ENCODE assay signal across 16 mouse cellular contexts in the genomic region with DNA sequence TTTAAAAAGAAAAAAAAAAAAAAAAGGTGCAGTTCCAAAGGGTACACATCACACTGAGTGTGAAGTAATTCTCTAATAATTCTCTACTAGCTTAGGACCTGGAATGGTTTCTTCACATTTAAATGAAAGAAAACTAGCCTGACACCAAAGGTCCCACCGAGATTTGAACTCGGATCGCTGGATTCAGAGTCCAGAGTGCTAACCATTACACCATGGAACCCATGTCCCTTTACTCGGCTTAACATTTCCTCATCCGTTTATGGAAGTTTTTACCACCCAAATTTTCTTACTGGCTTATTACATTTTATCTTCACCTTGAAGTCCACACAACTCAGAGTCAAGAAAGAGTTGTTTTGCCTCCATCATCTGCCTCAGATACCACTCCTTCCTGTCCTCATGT. TPM values are rescaled to one million over a fixed set of nuclear protein-coding genes. Genes with fewer than 3 reads are reported as not detected.
DNase-seq lines count a peak whose midpoint lies in the region; ATAC-seq lines count a peak whose summit lies in the region.
"Had no signal": no experiment of that assay in that cellular context is flagged by ENCODE, and none has a peak within 500 bp of the region (broad histone marks: within the 10 kb centered on the region; RNA-seq: fewer than 3 reads in every experiment).

No protein-coding gene starts in this region.

- peak overlapping the region; percentile 16; the same call in 1 of the 2 replicates for H3K4me3 ChIP-seq in forebrain, embryonic 10.5 days
- no peak overlapping the region for H3K4me3 ChIP-seq in forebrain, embryonic 13.5 days
- H3K4me3 ChIP-seq in embryonic facial prominence, embryonic 11.5 days (ENCODE audit: low read depth, low read length): no peak overlapping the region
- H3K4me3 ChIP-seq in forebrain, embryonic 12.5 days (replicated peaks): no peak overlapping the region
- H3K4me3 ChIP-seq: midbrain, embryonic 12.5 days had no signal

- no peak for DNase-seq in forebrain, embryonic 10.5 days (ENCODE audit: extremely low spot score, low spot score)
- DNase-seq in thymus, postnatal 4 days: peak; percentile 31
- no peak for DNase-seq in thymus, postnatal 36 days
- peak; percentile 64 for DNase-seq in embryonic facial prominence, embryonic 11.5 days (ENCODE audit: low spot score)
- no peak for DNase-seq in cerebellum, adult 18-20 months
- DNase-seq in cerebellum, postnatal 36 days: no peak
- DNase-seq: cerebellum, adult 9-10 months; heart, adult 18-20 months; heart, postnatal 4 days; kidney, postnatal 36 days had no signal

- 3% methylated on average over 5 of the region's 5 CpGs for WGBS in forebrain, embryonic 10.5 days
- 4% methylated on average over 5 of the region's 5 CpGs for WGBS in forebrain, embryonic 13.5 days
- under 1% methylated on average over 5 of the region's 5 CpGs for WGBS in embryonic facial prominence, embryonic 11.5 days
- 3% methylated on average over 5 of the region's 5 CpGs for WGBS in forebrain, embryonic 12.5 days

- H3K4me2 ChIP-seq in forebrain, embryonic 13.5 days: no peak overlapping the region
- no peak overlapping the region for H3K4me2 ChIP-seq in embryonic facial prominence, embryonic 11.5 days (ENCODE audit: low read depth, low read length)
- no peak overlapping the region for H3K4me2 ChIP-seq in forebrain, embryonic 12.5 days
- H3K4me2 ChIP-seq: midbrain, embryonic 12.5 days had no signal

- no peak overlapping the region for H3K9ac ChIP-seq in forebrain, embryonic 13.5 days
- no peak overlapping the region for H3K9ac ChIP-seq in embryonic facial prominence, embryonic 11.5 days (replicated peaks; ENCODE audit: low read length)
- H3K9ac ChIP-seq in forebrain, embryonic 12.5 days: no peak overlapping the region
- H3K9ac ChIP-seq: midbrain, embryonic 12.5 days had no signal

- H3K9me3 ChIP-seq in forebrain, embryonic 10.5 days: no peaks in the 10 kb centered on the region
- no peaks in the 10 kb centered on the region for H3K9me3 ChIP-seq in forebrain, embryonic 13.5 days (replicated peaks)
- H3K9me3 ChIP-seq in embryonic facial prominence, embryonic 11.5 days (replicated peaks; ENCODE audit: control insufficient read depth, low read length): no peaks in the 10 kb centered on the region
- no peaks in the 10 kb centered on the region for H3K9me3 ChIP-seq in forebrain, embryonic 12.5 days
- H3K9me3 ChIP-seq: midbrain, embryonic 12.5 days had no signal

- H3K36me3 ChIP-seq in forebrain, embryonic 10.5 days (replicated peaks): no peaks in the 10 kb centered on the region
- no peaks in the 10 kb centered on the region for H3K36me3 ChIP-seq in forebrain, embryonic 13.5 days (ENCODE audit: poor library complexity, severe bottlenecking)
- no peaks in the 10 kb centered on the region for H3K36me3 ChIP-seq in embryonic facial prominence, embryonic 11.5 days (replicated peaks; ENCODE audit: control insufficient read depth, insufficient read depth, low read depth, low read length)
- H3K36me3 ChIP-seq in forebrain, embryonic 12.5 days (replicated peaks): no peaks in the 10 kb centered on the region
- H3K36me3 ChIP-seq: midbrain, embryonic 12.5 days had no signal

- H3K27ac ChIP-seq in forebrain, embryonic 10.5 days: no peak overlapping the region
- no peak overlapping the region for H3K27ac ChIP-seq in forebrain, embryonic 13.5 days
- H3K27ac ChIP-seq in embryonic facial prominence, embryonic 11.5 days (replicated peaks; ENCODE audit: low read depth, low read length): no peak overlapping the region
- no peak overlapping the region for H3K27ac ChIP-seq in forebrain, embryonic 12.5 days
- H3K27ac ChIP-seq: midbrain, embryonic 12.5 days had no signal

- no peak for ATAC-seq in forebrain, embryonic 13.5 days
- no peak for ATAC-seq in embryonic facial prominence, embryonic 11.5 days (replicated peaks; ENCODE audit: insufficient number of reproducible peaks, low FRiP score, low TSS enrichment, low read depth)
- no peak for ATAC-seq in forebrain, embryonic 12.5 days (ENCODE audit: low FRiP score)
- ATAC-seq: intestine, embryonic 16.5 days; lung, postnatal 0 days had no signal

- H3K4me1 ChIP-seq in forebrain, embryonic 10.5 days: peaks cover 17% of the 10 kb centered on the region
- H3K4me1 ChIP-seq in forebrain, embryonic 13.5 days: peaks cover 5% of the 10 kb centered on the region; the same call in 1 of the 2 replicates
- H3K4me1 ChIP-seq in embryonic facial prominence, embryonic 11.5 days (ENCODE audit: control insufficient read depth, insufficient read depth, low read length): no peaks in the 10 kb centered on the region
- H3K4me1 ChIP-seq in forebrain, embryonic 12.5 days: peaks cover 6% of the 10 kb centered on the region

- H3K27me3 ChIP-seq in forebrain, embryonic 10.5 days (ENCODE audit: poor library complexity, severe bottlenecking): peaks cover 100% of the 10 kb centered on the region
- peaks cover 98% of the 10 kb centered on the region for H3K27me3 ChIP-seq in forebrain, embryonic 13.5 days
- peaks cover 45% of the 10 kb centered on the region for H3K27me3 ChIP-seq in embryonic facial prominence, embryonic 11.5 days (ENCODE audit: control insufficient read depth, insufficient read depth, low read length)
- H3K27me3 ChIP-seq in forebrain, embryonic 12.5 days: peaks cover 94% of the 10 kb centered on the region

RNA-seq across cellular contexts. Expression of gene BC107364, which starts 53.2 kb away (rescaled TPM):
- 0.20 TPM in 1 of 2 replicates, not detected in the other for polyA plus RNA-seq in forebrain, embryonic 10.5 days (2016; fragmentation: Nextera tagmentation; extraction: Ambion mirVana)
- not detected in 2 replicates for polyA plus RNA-seq in forebrain, embryonic 13.5 days (2015; fragmentation: Nextera tagmentation; extraction: Ambion mirVana)
- not detected in 2 replicates for polyA plus RNA-seq in embryonic facial prominence, embryonic 11.5 days (2014; fragmentation: Nextera tagmentation; extraction: Ambion mirVana)
- not detected in 2 replicates for polyA plus RNA-seq in forebrain, embryonic 12.5 days (2016; fragmentation: Nextera tagmentation; extraction: Ambion mirVana)
- polyA plus RNA-seq: midbrain, embryonic 12.5 days; neural tube, embryonic 14.5 days had no signal

Comparison
In these comparisons a context has a peak if more than half of its experiments do, and no peak if none do; other contexts are left out.
1. DNase-seq: peak in thymus, postnatal 4 days (single experiment) and embryonic facial prominence, embryonic 11.5 days (single experiment); none in forebrain, embryonic 10.5 days (single experiment), thymus, postnatal 36 days (0 of 2), cerebellum, adult 18-20 months (0 of 2) and cerebellum, postnatal 36 days (0 of 2).